Comparison of ENCODE assay signal across 1 mouse cellular context in genomic region chr11:84818961-84819692, GRCm38 (mm10).
TF ChIP-seq lines count a peak whose summit lies in the region.

Gene Mrm1 (minus strand): TSS chr11:84819515.

TF ChIP-seq in CH12.LX, 34 proteins besides CTCF, POLR2A, EP300 and RAD21 (continued from another document):
- peak; percentile 100 for TF ChIP-seq ELF1 (IDR thresholded peaks at IDR 0.05; ENCODE audit: low read depth, low read length)
- peak; percentile 100 for TF ChIP-seq MAX (IDR thresholded peaks at IDR 0.05; ENCODE audit: low read length)
- peak; percentile 85 for TF ChIP-seq TCF12 (IDR thresholded peaks at IDR 0.05; ENCODE audit: low read depth, low read length)
- TF ChIP-seq NELFE (IDR thresholded peaks at IDR 0.05; ENCODE audit: low read depth, low read length): peak; percentile 90
- TF ChIP-seq HCFC1 (IDR thresholded peaks at IDR 0.05; ENCODE audit: low read depth, low read length): peak; percentile 72
- peak; percentile 64; the same call in 1 of the 2 replicates for TF ChIP-seq ETS1 (conservative IDR thresholded peaks at IDR 0.05; ENCODE audit: low read depth, low read length)
- peak; percentile 85 for TF ChIP-seq ZMIZ1 (IDR thresholded peaks at IDR 0.05; ENCODE audit: low read depth, low read length)
- peak; percentile 100 for TF ChIP-seq MXI1 (IDR thresholded peaks at IDR 0.05; ENCODE audit: low read depth, low read length)
- TF ChIP-seq CHD2 (IDR thresholded peaks at IDR 0.05; ENCODE audit: low read length): peak; percentile 68; the same call in 1 of the 2 replicates
